Mouse (Mus musculus): Measurements from ENCODE around the gene Ecm1. TPM values are rescaled to one million over a fixed set of nuclear protein-coding genes. Genes with fewer than 3 reads are reported as not detected.
"Not testable (repeated sequence)": the region's sequence is repeated elsewhere in the genome, so short reads cannot be mapped to it uniquely, and the experiment has no call there.

Ecm1 gene
- polyA plus RNA-seq, 1 experiment from 2014 or later: 14.1 TPM

DNA sequence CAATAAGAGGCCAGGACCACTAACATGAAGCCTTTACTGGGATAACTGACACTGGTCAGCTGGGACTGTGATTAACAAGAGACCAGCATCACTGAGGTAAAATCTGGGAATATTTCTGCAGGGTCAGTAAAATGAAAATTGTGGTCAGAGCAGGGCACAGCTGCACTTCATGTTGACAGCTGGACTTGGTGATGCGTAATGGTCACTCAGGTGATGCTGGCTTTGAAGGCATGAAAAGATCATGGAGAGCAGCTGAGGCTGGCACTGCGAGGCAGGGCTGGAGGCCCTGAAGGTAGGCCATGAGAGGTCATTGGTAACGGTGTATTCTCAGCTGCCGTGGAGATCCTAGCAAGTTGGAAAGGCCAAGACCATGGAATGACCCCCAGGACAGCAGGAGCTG, 41.1 kb downstream of the Ecm1 start:
- no peak overlapping the region for H3K27ac ChIP-seq
- no peak overlapping the region for H3K4me2 ChIP-seq
- no peaks in the 10 kb centered on the region for H3K9me3 ChIP-seq (replicated peaks)
- peaks cover 8% of the 10 kb centered on the region for H3K27me3 ChIP-seq (replicated peaks)
- H3K4me3 ChIP-seq: no peak overlapping the region
- H3K9ac ChIP-seq: no peak overlapping the region
- H3K4me1 ChIP-seq: peaks cover 28% of the 10 kb centered on the region
- 84% methylated on average over 4 of the region's 4 CpGs for WGBS (ENCODE audit: insufficient replicate concordance)
- H3K36me3 ChIP-seq: no peaks in the 10 kb centered on the region
- ATAC-seq: no peak

DNA sequence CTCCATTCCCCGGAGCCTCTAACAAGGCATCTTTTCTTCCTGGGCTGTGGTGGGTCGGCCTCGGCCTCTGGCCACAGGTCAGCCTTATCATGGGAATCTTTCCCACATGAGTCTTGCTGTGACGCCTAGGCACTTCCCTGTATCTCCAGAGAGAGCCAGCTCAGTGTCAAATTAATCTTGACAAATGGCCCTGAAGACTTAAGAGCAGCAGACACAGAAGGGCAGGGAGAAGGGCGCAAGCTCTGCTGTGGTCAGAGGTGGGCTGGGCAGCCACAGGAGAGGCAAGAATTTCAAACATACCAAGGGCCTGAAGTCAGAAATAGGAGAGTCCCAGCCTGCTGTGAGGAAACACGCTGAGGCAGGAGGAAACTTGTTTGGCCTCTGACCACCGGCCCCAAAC, 43.0 kb downstream of the Ecm1 start:
- Histone ChIP-seq H3K36me3 (no peaks in the 10 kb centered on the region), H3K9ac (no peak overlapping the region), H3K27ac (no peak overlapping the region), H3K27me3 (replicated peaks) (peaks cover 8% of the 10 kb centered on the region), H3K9me3 (replicated peaks) (no peaks in the 10 kb centered on the region), H3K4me1 (peaks cover 24% of the 10 kb centered on the region), H3K4me2 (no peak overlapping the region), H3K4me3 (no peak overlapping the region)
- WGBS (ENCODE audit: insufficient replicate concordance): 25% methylated on average over 7 of the region's 7 CpGs
- ATAC-seq: no peak

DNA sequence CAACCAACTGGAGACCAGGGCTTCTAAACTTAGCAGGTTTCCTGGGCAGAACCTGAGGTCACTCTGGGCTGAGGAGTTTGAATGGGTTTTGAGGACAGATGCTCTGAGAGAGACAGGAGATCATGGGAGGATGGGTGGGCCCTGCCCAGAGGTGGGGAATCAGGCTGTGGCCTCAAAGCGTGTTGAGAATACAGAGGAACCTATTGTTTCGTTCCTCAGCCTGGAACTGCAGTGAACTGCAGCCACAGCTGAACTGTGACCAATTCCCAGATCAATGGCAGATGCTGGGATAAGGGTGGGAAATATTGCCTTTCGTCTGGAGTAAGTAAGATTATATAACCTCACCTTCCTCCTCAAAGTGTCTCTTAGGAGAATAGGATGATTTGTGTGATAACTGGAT, 43.6 kb downstream of the Ecm1 start:
- H3K9me3 ChIP-seq (replicated peaks): no peaks in the 10 kb centered on the region
- peaks cover 5% of the 10 kb centered on the region; the same call in 1 of the 2 replicates for H3K27me3 ChIP-seq (replicated peaks)
- WGBS (ENCODE audit: insufficient replicate concordance): 49% methylated on average over 3 of the region's 3 CpGs
- no peak overlapping the region for H3K4me2 ChIP-seq
- H3K36me3 ChIP-seq: no peaks in the 10 kb centered on the region
- H3K4me1 ChIP-seq: peaks cover 19% of the 10 kb centered on the region
- H3K4me3 ChIP-seq: no peak overlapping the region
- no peak for ATAC-seq
- no peak overlapping the region for H3K27ac ChIP-seq
- no peak overlapping the region for H3K9ac ChIP-seq

DNA sequence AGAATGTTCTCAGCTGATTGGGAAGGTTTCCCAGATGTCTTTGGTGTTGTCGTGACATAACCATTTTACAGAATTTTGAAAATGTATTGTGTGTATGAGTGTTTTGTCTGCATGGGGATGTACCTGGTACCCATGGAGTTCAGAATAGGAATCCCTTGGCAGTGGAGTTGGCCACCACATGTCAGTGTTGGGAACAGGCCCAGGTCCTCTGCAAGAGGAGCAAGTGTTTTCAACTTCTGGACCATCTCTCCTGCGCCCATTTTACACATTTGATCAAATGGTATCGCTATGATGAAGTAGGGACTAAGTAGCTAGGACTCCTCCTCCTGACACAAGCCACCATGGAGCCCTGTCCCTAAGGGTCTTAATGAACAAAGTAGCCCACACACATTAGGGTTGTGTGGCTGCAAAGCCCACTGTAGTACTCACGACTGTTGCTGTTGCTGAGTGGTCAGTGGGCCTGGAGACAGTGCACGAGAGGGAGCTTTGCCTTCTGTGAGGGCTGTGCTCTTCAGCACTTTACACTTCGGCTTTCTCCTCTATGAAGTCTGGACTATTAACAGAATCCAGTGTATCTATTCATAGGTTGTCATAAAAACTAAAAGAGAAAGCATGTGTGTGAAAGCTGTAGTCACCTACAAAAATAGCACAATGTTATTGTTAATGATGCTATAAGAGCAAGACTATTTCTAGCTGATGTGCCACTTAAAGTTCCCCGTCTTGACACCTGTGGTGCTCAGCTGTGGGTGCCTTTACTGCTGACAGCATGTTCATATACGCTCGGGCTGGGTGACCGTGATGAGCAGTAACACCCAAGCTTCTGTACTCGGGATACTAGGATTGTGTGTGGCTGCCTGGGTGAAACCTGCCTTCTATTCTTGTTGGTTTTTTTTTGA, 44.3 kb downstream of the Ecm1 start:
- WGBS (ENCODE audit: insufficient replicate concordance): 72% methylated on average over 11 of the region's 11 CpGs
- peaks cover 24% of the 10 kb centered on the region for H3K4me1 ChIP-seq
- no peaks in the 10 kb centered on the region for H3K27me3 ChIP-seq (replicated peaks)
- no peaks in the 10 kb centered on the region for H3K9me3 ChIP-seq (replicated peaks)
- H3K9ac ChIP-seq: no peak overlapping the region
- no peak overlapping the region for H3K4me3 ChIP-seq
- ATAC-seq: no peak
- no peaks in the 10 kb centered on the region for H3K36me3 ChIP-seq
- no peak overlapping the region for H3K4me2 ChIP-seq
- no peak overlapping the region for H3K27ac ChIP-seq

DNA sequence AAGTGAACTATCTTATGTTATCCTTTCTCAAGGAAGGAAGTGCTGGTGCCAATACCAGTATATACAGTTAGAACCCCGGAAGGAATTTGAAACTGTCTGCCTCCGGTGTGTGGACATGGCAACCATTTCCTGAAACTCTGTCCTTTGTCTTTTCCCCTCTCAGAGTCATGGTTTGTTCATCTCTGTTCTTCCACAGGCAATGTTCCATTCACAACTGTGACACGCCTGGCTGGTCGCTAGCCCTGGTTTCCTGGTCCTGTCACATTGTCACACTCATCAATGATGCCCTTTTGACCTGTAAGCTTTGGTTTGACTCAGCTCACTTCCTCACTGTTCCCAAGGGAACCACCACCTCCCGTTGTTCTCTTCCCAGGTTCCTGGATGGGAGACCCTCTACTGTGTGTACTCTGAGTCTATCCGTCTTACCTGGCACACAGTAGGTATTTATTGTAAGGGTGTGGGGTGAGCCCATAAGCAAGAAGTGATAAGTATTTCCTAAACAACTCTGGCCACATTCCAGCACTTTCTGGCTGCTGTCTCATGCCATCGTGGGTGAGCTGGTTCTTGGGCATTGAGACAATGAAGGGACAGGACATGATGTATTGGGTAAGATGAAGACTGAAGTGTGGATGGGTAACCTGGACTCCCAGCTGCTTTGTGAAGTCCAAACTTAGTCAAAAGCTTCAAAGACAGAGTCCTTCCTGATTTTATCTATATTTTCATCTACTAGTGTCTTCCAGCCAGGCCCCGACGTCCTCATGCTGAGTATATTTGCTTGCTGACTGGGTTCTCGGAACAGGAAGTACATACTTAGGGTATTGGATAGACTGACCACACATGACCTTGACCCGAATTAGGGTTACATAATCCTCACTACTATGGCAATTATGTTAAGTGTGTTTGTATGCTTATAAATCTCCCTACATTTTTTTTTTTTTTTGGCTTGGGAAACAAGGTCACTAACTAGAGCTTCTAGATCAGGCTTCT, 45.3 kb downstream of the Ecm1 start:
- Histone ChIP-seq H3K27ac (no peak overlapping the region), H3K36me3 (no peaks in the 10 kb centered on the region), H3K4me2 (no peak overlapping the region), H3K9ac (no peak overlapping the region), H3K4me1 (peaks cover 26% of the 10 kb centered on the region), H3K4me3 (no peak overlapping the region), H3K9me3 (replicated peaks) (no peaks in the 10 kb centered on the region), H3K27me3 (replicated peaks) (no peaks in the 10 kb centered on the region)
- 0 out of 2 replicates have a peak, but pooled peaks have one; percentile 34 for ATAC-seq
- WGBS (ENCODE audit: insufficient replicate concordance): 38% methylated on average over 11 of the region's 11 CpGs

DNA sequence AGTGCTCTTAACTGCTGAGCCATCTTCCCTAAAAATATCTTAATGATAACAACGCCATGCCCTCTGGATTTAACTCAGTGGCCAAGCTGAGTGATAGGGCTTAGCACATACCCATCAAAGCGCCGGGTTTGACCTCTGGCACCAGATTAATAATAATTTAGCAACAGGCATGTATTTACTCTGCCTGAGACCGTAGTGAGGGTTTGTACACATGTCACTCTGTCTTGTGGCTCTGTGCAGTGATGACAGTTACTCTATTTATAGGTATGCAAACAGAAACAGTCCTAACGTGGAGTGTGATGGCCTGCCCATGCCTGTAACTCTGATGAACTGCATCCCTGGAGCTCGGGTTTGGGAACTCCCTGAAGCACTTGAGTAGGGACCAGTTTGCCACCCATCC, 46.7 kb downstream of the Ecm1 start:
- Histone ChIP-seq H3K4me2 (no peak overlapping the region), H3K36me3 (no peaks in the 10 kb centered on the region), H3K4me1 (peaks cover 33% of the 10 kb centered on the region), H3K27me3 (replicated peaks) (peaks cover 14% of the 10 kb centered on the region), H3K9me3 (replicated peaks) (no peaks in the 10 kb centered on the region), H3K27ac (no peak overlapping the region), H3K4me3 (no peak overlapping the region), H3K9ac (no peak overlapping the region)
- WGBS (ENCODE audit: insufficient replicate concordance): 58% methylated on average over 6 of the region's 6 CpGs
- no peak for ATAC-seq

DNA sequence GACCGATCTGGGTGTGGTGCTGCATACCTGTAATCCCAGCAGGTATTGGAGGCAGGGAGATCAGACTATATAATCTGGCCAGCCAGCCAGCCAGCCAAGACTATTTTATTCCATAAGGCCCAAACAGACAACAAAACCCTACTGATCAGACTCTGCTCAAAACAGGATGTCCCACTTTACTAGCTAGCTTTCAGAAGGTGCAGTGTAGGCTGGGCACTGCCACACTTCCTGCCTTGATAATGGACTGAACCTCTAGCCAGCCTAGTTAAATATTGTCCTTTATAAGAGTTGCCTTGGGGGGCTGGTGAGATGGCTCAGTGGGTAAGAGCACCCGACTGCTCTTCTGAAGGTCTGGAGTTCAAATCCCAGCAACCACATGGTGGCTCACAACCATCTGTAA, 48.8 kb downstream of the Ecm1 start:
- WGBS (ENCODE audit: insufficient replicate concordance): 86% methylated on average over 2 of the region's 2 CpGs
- not testable (repeated sequence) for H3K36me3 ChIP-seq; H3K9ac ChIP-seq; H3K27ac ChIP-seq; H3K9me3 ChIP-seq (replicated peaks); ATAC-seq; H3K4me2 ChIP-seq; H3K4me3 ChIP-seq
- H3K4me1 ChIP-seq: peaks cover 44% of the 10 kb centered on the region
- peaks cover 36% of the 10 kb centered on the region for H3K27me3 ChIP-seq (replicated peaks)

DNA sequence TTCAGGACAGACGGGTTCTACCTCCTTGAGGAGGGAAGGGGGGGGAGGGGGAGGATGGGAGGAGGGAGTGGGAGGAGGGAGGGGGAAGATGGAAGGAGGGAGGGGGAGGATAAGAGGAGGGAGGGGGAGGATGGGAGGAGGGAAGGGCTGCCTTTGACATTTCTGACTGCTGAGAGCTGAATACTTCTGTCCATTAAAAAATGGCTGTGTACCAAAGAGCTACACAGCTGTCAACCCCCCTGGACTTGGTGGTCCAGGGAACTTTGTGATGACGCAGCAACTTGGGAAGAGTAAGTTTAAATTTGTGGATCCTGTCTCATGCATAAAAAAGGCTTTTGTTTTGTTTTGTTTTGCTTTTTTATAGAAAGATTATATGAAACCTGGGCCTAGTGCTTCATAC, 49.4 kb downstream of the Ecm1 start:
- Histone ChIP-seq H3K4me3 (no peak overlapping the region), H3K9ac (no peak overlapping the region), H3K36me3 (no peaks in the 10 kb centered on the region), H3K27me3 (replicated peaks) (peaks cover 40% of the 10 kb centered on the region), H3K9me3 (replicated peaks) (no peaks in the 10 kb centered on the region), H3K27ac (no peak overlapping the region), H3K4me2 (no peak overlapping the region), H3K4me1 (peaks cover 50% of the 10 kb centered on the region)
- 45% methylated on average over 2 of the region's 2 CpGs for WGBS (ENCODE audit: insufficient replicate concordance)
- no peak for ATAC-seq

DNA sequence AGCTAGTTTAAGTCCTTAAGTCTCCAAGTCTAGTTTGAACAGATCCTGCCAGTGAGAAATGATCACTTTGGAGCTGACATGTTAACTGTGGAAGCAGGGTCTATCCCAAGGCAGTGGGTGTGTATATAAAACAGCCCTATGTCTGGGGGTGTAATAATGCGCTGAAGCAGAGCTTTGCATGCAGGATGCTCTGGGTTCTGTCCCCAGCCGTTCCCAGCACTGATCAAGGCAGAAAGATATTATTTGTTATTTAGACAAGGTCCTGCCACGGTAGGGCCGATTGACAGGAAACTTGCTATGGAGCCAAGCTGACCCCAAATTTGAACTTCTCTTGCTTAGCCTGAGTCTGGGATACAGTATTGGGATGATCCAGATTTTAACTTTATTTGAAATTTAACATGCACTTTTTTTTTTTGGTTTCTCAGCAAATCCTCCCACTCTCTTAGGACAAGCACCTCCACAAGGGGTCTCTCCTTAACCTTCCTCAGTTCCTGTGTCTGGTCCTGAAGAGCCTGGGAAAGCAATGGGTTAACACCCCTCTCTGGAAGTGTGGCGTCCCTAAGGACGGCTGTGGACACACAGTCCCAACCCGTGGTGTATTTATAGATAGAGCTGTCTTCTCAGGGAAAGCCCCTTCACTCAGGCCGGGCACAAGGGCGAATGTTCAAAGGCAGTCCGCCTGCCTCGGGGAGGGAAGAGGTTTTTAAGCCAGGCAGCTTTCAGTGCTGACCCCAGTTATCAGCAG, 50.0 kb downstream of the Ecm1 start:
- 38% methylated on average over 11 of the region's 11 CpGs for WGBS (ENCODE audit: insufficient replicate concordance)
- Histone ChIP-seq H3K4me2 (no peak overlapping the region), H3K4me3 (no peak overlapping the region), H3K9ac (no peak overlapping the region), H3K4me1 (peaks cover 52% of the 10 kb centered on the region), H3K27me3 (replicated peaks) (peaks cover 41% of the 10 kb centered on the region), H3K9me3 (replicated peaks) (no peaks in the 10 kb centered on the region), H3K36me3 (no peaks in the 10 kb centered on the region), H3K27ac (no peak overlapping the region)
- ATAC-seq: no peak

DNA sequence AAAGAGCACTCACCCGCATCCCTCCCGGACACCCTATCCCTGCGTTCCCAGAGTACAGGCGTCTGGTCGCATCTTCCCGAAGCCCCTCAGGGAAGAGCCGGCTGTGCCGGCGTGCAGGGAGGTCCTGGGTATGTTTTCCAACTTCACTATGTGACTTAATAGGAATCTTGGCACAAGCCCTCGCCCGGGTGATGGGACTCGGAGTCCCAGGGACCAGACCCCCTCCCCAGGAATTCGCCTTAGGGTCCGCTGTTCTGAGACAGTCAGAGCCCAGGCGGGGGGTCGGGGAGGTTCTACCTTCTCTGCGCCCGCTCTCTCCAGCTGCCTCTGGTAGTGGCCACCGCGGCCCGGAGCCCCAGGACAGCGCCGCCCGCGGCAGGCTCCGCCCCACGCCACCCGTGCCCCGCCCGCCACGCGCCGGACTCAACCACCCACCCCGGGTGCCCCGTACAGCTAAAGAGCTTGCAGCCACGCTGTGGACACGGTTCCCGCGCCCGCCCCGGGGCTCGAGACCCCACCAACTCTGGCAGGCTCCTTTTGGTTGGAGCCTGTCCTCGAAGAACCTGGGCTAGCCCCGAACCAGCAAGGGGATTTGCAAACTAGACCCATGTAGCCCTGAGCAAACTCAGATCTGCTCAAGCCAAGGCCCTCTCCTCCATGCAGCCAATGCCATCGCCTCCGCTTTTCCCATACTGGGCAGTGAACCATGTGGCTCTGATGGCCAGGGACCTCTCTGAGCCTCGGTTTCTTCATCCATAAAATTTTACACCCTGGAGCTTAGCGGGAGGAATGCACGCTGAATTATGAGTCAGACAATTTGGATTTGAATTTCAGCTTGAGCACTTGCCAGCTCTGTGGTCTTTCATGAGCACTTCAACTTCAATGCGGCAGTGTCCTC, 51.6 kb downstream of the Ecm1 start, which contains the start of gene Adamtsl4:
Gene Adamtsl4, minus strand, starts transcription at position 394 of the 898 bp plus-strand sequence.
- no peaks in the 10 kb centered on the region for H3K9me3 ChIP-seq (replicated peaks)

DNA sequence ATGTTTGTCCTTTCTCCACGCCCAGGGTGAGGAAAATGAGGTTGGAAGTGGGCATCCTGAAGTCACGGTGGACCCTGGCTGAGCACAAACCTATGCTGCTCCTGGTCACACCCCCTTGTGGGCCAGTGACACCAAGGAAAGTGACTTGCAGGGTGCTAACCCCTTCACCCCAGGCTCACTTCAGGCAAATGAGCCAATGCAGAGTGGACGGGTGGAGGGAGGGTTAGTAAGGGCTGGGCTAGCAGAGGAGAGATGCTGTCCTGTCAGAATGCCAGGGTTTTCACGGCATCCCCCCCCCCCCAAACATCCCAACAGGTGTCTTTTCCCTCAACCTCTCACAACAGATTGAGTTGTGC, 52.2 kb downstream of the Ecm1 start:
- no peak for ATAC-seq
- Histone ChIP-seq H3K27me3 (replicated peaks) (peaks cover 51% of the 10 kb centered on the region), H3K4me3 (peak overlapping the region; percentile 50), H3K4me1 (peaks cover 41% of the 10 kb centered on the region), H3K36me3 (no peaks in the 10 kb centered on the region), H3K9me3 (replicated peaks) (no peaks in the 10 kb centered on the region), H3K9ac (peak overlapping the region; percentile 64), H3K27ac (no peak overlapping the region), H3K4me2 (peak overlapping the region; percentile 80)
- WGBS (ENCODE audit: insufficient replicate concordance): 31% methylated on average over 4 of the region's 4 CpGs

More for the DNA sequence above, 51.6 kb downstream of the Ecm1 start, which contains the start of gene Adamtsl4:
- peak within 1 kb of the TSS; percentile 80 for H3K4me2 ChIP-seq
- peak within 1 kb of the TSS; percentile 50 for H3K4me3 ChIP-seq
- peak within 1 kb of the TSS; percentile 64 for H3K9ac ChIP-seq
- peaks cover 50% of the 10 kb centered on the region for H3K27me3 ChIP-seq (replicated peaks)
- no peak within 1 kb of the TSS for H3K27ac ChIP-seq
- peak; percentile 47; the same call in 1 of the 2 replicates for ATAC-seq
- no peaks in the 10 kb centered on the region for H3K36me3 ChIP-seq
- WGBS (ENCODE audit: insufficient replicate concordance): 12% methylated on average over 50 of the region's 50 CpGs
- peaks cover 43% of the 10 kb centered on the region for H3K4me1 ChIP-seq
